Mouse (Mus musculus) erythroblast, embryonic 14.5 days (primary cell): ENCODE results near the gene Hsd17b7.

Experiments used
- GATA1 ChIP-seq: IDR thresholded peaks from 2 replicates; pipeline ENCODE4 v1.6.1; 2012; ENCODE audit warnings: low read length, inconsistent platforms, mixed read lengths
- TAL1 ChIP-seq: IDR thresholded peaks from 3 replicates; pipeline ENCODE4 v1.6.1; 2012; ENCODE audit warnings: low read length, inconsistent platforms, mixed read lengths

GRCm38 (mm10) chr1:169953106-169953505, 15.9 kb downstream of the Hsd17b7 start:
- no peak for TF ChIP-seq TAL1
- TF ChIP-seq GATA1 = no peak
